Mouse (Mus musculus) forebrain, embryonic 13.5 days (tissue): ENCODE measurements around the gene Csnk1d. TPM values are rescaled to one million over a fixed set of nuclear protein-coding genes. Genes with fewer than 3 reads are reported as not detected.

Experiments
- ATAC-seq: fragments of 200-750 bp; cut with Nextera tagmentation; 2 replicates; pipeline ENCODE4 v1.8.0; 2017
- H3K27ac ChIP-seq: fragments of 300-500 bp; sonication (generic); 2 replicates; pipeline ENCODE4 v1.5.1; 2015; ENCODE audit warnings: inconsistent platforms, mild to moderate bottlenecking, moderate library complexity
- H3K27me3 ChIP-seq: fragments of 300-500 bp; sonication (generic); 2 replicates; pipeline ENCODE4 v1.6.1; 2015; ENCODE audit warnings: mild to moderate bottlenecking, inconsistent platforms
- H3K36me3 ChIP-seq: fragments of 300-500 bp; sonication (generic); 2 replicates; pipeline ENCODE4 v1.6.1; 2015; ENCODE audit warnings: mild to moderate bottlenecking, inconsistent platforms; ENCODE audit not compliant: poor library complexity, severe bottlenecking
- H3K4me1 ChIP-seq: fragments of 300-500 bp; sonication (generic); 2 replicates; pipeline ENCODE4 v1.6.1; 2015; ENCODE audit warnings: inconsistent platforms
- H3K4me2 ChIP-seq: fragments of 300-500 bp; sonication (generic); 2 replicates; pipeline ENCODE4 v1.6.1; 2015; ENCODE audit warnings: inconsistent platforms, mild to moderate bottlenecking, moderate library complexity
- H3K4me3 ChIP-seq: fragments of 300-500 bp; sonication (generic); 2 replicates; pipeline ENCODE4 v1.5.1; 2015; ENCODE audit warnings: mild to moderate bottlenecking, inconsistent platforms
- H3K9ac ChIP-seq: fragments of 300-500 bp; sonication (generic); 2 replicates; pipeline ENCODE4 v1.6.1; 2015; ENCODE audit warnings: mild to moderate bottlenecking, inconsistent platforms
- H3K9me3 ChIP-seq: fragments of 300-500 bp; sonication (generic); replicated peaks from 2 replicates; pipeline ENCODE4 v1.6.1; 2016; ENCODE audit warnings: inconsistent platforms
- WGBS: fragments of 180-500 bp; shearing (Covaris S2); methylation state at CpG from one replicate; pipeline ENCODE4 v1.1.7; 2015; 5-methylcytosine and 5-hydroxymethylcytosine counted together
- polyA plus RNA-seq: library from polyadenylated mRNA; unstranded; fragments of >200 nt; fragmentation: Nextera tagmentation; extraction: Ambion mirVana; gene quantifications from 2 replicates; pipeline ENCODE4 v1.2.1, GENCODE M21; 2015

Csnk1d gene
- polyA plus RNA-seq, 1 experiment from 2014 or later: 122 TPM

GRCm38 (mm10) chr11:120950281-120951202 is 40.6 kb downstream of the Csnk1d start:
- ATAC-seq: peak; percentile 84
- H3K4me1 ChIP-seq: peaks cover 39% of the 10 kb centered on the region
- peak overlapping the region; percentile 70 for H3K4me2 ChIP-seq
- peak overlapping the region; percentile 44 for H3K27ac ChIP-seq
- peak overlapping the region; percentile 58 for H3K9ac ChIP-seq
- peaks cover 8% of the 10 kb centered on the region for H3K36me3 ChIP-seq
- no peaks in the 10 kb centered on the region for H3K9me3 ChIP-seq
- peak overlapping the region; percentile 49 for H3K4me3 ChIP-seq
- H3K27me3 ChIP-seq: peaks cover 34% of the 10 kb centered on the region
- under 1% methylated on average over 39 of the region's 39 CpGs for WGBS

- no peak overlapping the region for H3K9ac ChIP-seq
- H3K4me2 ChIP-seq: peak overlapping the region; percentile 70
- peaks cover 39% of the 10 kb centered on the region for H3K4me1 ChIP-seq
- H3K36me3 ChIP-seq: peaks cover 1% of the 10 kb centered on the region
- no peak for ATAC-seq
- H3K4me3 ChIP-seq: peak overlapping the region; percentile 49
- WGBS: 8% methylated on average over 10 of the region's 10 CpGs
- no peaks in the 10 kb centered on the region for H3K9me3 ChIP-seq
- peaks cover 34% of the 10 kb centered on the region for H3K27me3 ChIP-seq
- no peak overlapping the region for H3K27ac ChIP-seq
Measured at GRCm38 (mm10) chr11:120949863-120950262, 41.3 kb downstream of the Csnk1d start.

GRCm38 (mm10) chr11:120948861-120949851 is 42.0 kb downstream of the Csnk1d start:
- Histone ChIP-seq H3K36me3 (no peaks in the 10 kb centered on the region; the same call in 1 of the 2 replicates), H3K9ac (peak overlapping the region; percentile 62), H3K4me2 (peak overlapping the region; percentile 70), H3K4me3 (peak overlapping the region; percentile 49), H3K9me3 (no peaks in the 10 kb centered on the region), H3K4me1 (peaks cover 39% of the 10 kb centered on the region), H3K27ac (no peak overlapping the region), H3K27me3 (peaks cover 34% of the 10 kb centered on the region)
- WGBS: 1% methylated on average over 72 of the region's 75 CpGs
- no peak for ATAC-seq

GRCm38 (mm10) chr11:120948328-120948727 is 42.8 kb downstream of the Csnk1d start, which contains the start of gene Slc16a3:
TSS of gene Slc16a3 (plus strand) at chr11:120948480.
- H3K4me2 ChIP-seq: peak within 1 kb of the TSS; percentile 70
- ATAC-seq: no peak
- H3K27ac ChIP-seq: no peak within 1 kb of the TSS
- H3K4me3 ChIP-seq: peak within 1 kb of the TSS; percentile 49
- H3K9me3 ChIP-seq: no peaks in the 10 kb centered on the region
- 38% methylated on average over 12 of the region's 12 CpGs for WGBS
- H3K36me3 ChIP-seq: no peaks in the 10 kb centered on the region
- peaks cover 39% of the 10 kb centered on the region for H3K4me1 ChIP-seq
- peak within 1 kb of the TSS; percentile 62 for H3K9ac ChIP-seq
- peaks cover 34% of the 10 kb centered on the region for H3K27me3 ChIP-seq

- WGBS: 94% methylated on average over 5 of the region's 5 CpGs
- no peak for ATAC-seq
Measured at GRCm38 (mm10) chr11:120945926-120946325, 45.2 kb downstream of the Csnk1d start.

GRCm38 (mm10) chr11:120945266-120945665 is 45.9 kb downstream of the Csnk1d start:
- H3K4me2 ChIP-seq: no peak overlapping the region
- no peak for ATAC-seq
- H3K36me3 ChIP-seq: no peaks in the 10 kb centered on the region
- H3K9ac ChIP-seq: no peak overlapping the region
- H3K4me3 ChIP-seq: no peak overlapping the region
- WGBS: 84% methylated on average over 7 of the region's 7 CpGs
- H3K9me3 ChIP-seq: no peaks in the 10 kb centered on the region
- H3K27me3 ChIP-seq: peaks cover 32% of the 10 kb centered on the region
- H3K4me1 ChIP-seq: peaks cover 19% of the 10 kb centered on the region
- H3K27ac ChIP-seq: no peak overlapping the region

More at GRCm38 (mm10) chr11:120945926-120946325, 45.2 kb downstream of the Csnk1d start:
- Histone ChIP-seq H3K4me3 (no peak overlapping the region), H3K27me3 (peaks cover 34% of the 10 kb centered on the region), H3K27ac (no peak overlapping the region), H3K4me2 (no peak overlapping the region), H3K9ac (no peak overlapping the region), H3K4me1 (peaks cover 25% of the 10 kb centered on the region), H3K9me3 (no peaks in the 10 kb centered on the region), H3K36me3 (no peaks in the 10 kb centered on the region)

- Histone ChIP-seq H3K27ac (no peak overlapping the region), H3K36me3 (no peaks in the 10 kb centered on the region), H3K4me2 (no peak overlapping the region), H3K4me1 (no peaks in the 10 kb centered on the region), H3K9ac (no peak overlapping the region), H3K9me3 (no peaks in the 10 kb centered on the region), H3K4me3 (no peak overlapping the region), H3K27me3 (no peaks in the 10 kb centered on the region)
- ATAC-seq: no peak
- WGBS: 89% methylated on average over 6 of the region's 6 CpGs
Measured at GRCm38 (mm10) chr11:120940959-120941358, 50.2 kb downstream of the Csnk1d start.

GRCm38 (mm10) chr11:120939712-120940341 is 51.3 kb downstream of the Csnk1d start:
- H3K9me3 ChIP-seq: no peaks in the 10 kb centered on the region
- H3K9ac ChIP-seq: no peak overlapping the region
- H3K27me3 ChIP-seq: no peaks in the 10 kb centered on the region
- 68% methylated on average over 6 of the region's 6 CpGs for WGBS
- no peak overlapping the region for H3K4me3 ChIP-seq
- H3K4me2 ChIP-seq: no peak overlapping the region
- no peak overlapping the region for H3K27ac ChIP-seq
- ATAC-seq: no peak
- H3K36me3 ChIP-seq: no peaks in the 10 kb centered on the region
- no peaks in the 10 kb centered on the region for H3K4me1 ChIP-seq

- Histone ChIP-seq H3K36me3 (no peaks in the 10 kb centered on the region), H3K27me3 (no peaks in the 10 kb centered on the region), H3K4me2 (no peak overlapping the region), H3K9me3 (no peaks in the 10 kb centered on the region), H3K4me1 (no peaks in the 10 kb centered on the region), H3K4me3 (no peak overlapping the region), H3K9ac (no peak overlapping the region), H3K27ac (no peak overlapping the region)
- ATAC-seq: no peak
- 64% methylated on average over 4 of the region's 4 CpGs for WGBS
Measured at GRCm38 (mm10) chr11:120938795-120939194, 52.3 kb downstream of the Csnk1d start.

- ATAC-seq: no peak
- H3K27ac ChIP-seq: no peak overlapping the region
- H3K4me1 ChIP-seq: no peaks in the 10 kb centered on the region
- H3K9me3 ChIP-seq: no peaks in the 10 kb centered on the region
- H3K36me3 ChIP-seq: no peaks in the 10 kb centered on the region
- H3K4me3 ChIP-seq: no peak overlapping the region
- H3K9ac ChIP-seq: no peak overlapping the region
- H3K4me2 ChIP-seq: no peak overlapping the region
- WGBS: 100% methylated on average over 1 of the region's 1 CpGs
- H3K27me3 ChIP-seq: no peaks in the 10 kb centered on the region
Measured at GRCm38 (mm10) chr11:120937976-120938375, 53.2 kb downstream of the Csnk1d start.

- H3K27me3 ChIP-seq: no peaks in the 10 kb centered on the region
- H3K4me1 ChIP-seq: 0 out of 2 replicates have a peak, but pooled peaks cover 5% of the 10 kb centered on the region
- no peaks in the 10 kb centered on the region for H3K9me3 ChIP-seq
- peak within 1 kb of the TSS; percentile 76 for H3K4me2 ChIP-seq
- 10% methylated on average over 44 of the region's 44 CpGs for WGBS
- no peaks in the 10 kb centered on the region for H3K36me3 ChIP-seq
- peak within 1 kb of the TSS; percentile 70 for H3K4me3 ChIP-seq
- H3K27ac ChIP-seq: no peak within 1 kb of the TSS
- ATAC-seq: peak; percentile 97
- peak within 1 kb of the TSS; percentile 79 for H3K9ac ChIP-seq
Measured at GRCm38 (mm10) chr11:120932564-120933398, 58.3 kb downstream of the Csnk1d start, which contains the start of gene Ccdc57. TSS of gene Ccdc57 (minus strand) at chr11:120932872.
